Mouse (Mus musculus) ovary, postnatal 10 days (tissue): ENCODE measurements around the gene Zp1.

Experiments
- DNase-seq: peaks from one replicate; pipeline ENCODE4 v3.0.0; 2022; ENCODE audit warnings: low spot score

Zp1 gene

DNA sequence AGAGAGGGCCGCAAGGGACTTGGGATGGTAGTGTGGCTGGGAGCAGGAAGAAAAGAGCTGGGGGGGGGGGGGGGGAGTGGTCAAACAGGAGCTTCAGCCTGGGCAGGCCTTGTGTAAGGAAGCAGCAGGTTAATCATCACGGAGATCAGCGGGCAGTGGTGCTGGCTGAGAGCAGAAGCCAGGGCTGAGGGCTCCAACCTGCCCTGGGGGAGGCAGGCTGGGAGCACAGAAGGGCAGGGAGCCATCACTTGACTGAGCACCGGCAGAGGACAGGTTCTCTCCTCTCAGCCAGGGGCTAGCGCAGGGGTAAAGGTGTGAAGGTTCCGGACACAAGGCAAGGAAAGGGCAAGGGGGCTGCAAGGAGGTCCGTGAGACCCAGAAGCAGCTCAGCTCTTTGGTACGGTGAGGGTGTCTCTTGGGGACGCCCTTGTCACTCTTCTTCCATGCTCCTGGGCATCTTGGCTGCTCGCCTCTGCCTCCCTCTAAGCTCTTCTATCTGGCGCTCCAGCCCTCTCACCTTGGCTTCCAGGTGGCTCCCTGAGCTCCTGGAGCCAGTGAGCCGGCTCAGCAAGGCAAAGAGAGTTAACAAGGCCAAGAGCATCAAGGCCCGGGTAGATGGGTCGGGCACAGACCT, 49.0 kb downstream of the Zp1 start:
- no peak for DNase-seq

DNA sequence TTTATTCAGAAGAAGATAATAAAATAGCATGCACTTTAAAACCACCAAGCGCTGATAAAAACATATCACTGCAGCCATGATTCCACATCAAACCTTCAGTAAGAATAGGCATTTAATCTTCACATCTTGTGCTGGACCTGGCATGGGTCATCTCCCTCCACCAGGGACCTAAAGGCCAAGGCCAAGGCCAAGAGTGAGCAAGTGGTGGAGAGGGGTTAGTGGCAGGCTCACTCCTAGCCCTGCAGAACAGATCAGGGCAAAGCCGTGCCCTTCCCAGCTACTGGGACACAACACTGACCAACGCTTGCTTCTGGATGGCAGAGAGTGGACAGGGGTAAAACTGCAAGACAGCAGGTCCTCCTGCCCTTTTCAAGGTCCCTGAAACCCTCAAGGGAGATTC, 49.8 kb downstream of the Zp1 start:
- no peak for DNase-seq

- DNase-seq: no peak
Measured at GRCm38 (mm10) chr19:10869886-10870527, 50.4 kb downstream of the Zp1 start, which contains the start of gene Tmem132a. Tmem132a (minus strand) TSS chr19:10869940.

GRCm38 (mm10) chr19:10869241-10869885, 51.1 kb downstream of the Zp1 start:
- peak; percentile 67 for DNase-seq

GRCm38 (mm10) chr19:10868623-10869141, 51.8 kb downstream of the Zp1 start:
- DNase-seq: no peak

DNA sequence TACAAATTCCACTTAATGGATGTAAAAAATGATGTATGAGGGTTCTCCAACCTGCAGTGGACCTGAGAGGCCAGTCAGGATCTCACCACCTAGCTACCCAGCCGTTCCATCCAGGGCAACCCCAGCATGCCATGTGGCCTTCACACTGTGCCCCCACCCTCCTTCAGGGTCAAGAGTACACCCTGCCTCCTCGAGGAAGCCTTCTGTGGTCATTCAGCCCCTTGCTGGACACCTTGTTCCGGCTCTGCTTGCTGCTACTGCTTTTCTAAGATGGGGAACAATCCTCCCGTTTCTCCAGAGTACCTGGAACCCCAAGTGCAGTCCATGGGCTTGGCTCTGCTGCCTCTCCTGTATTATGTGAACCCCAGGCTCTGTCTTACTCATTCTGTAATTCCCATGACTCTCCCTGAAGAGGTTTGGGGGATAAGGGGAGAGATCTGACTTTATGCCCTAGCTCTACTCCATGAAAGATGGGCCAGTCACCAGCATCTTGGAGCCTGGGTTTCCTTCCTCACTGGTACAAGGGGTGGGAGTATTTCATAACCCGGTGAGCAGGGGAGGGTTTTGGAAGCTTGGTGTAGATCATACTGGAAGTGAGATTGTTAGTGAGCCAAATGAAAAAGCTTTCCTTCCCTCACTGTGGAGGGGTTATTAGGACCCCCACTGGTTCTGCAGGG, 52.3 kb downstream of the Zp1 start:
- DNase-seq: no peak

GRCm38 (mm10) chr19:10866351-10866750, 54.1 kb downstream of the Zp1 start:
- no peak for DNase-seq
